Comparison of ENCODE assay signal across 22 mouse cellular contexts in genomic region chr7:110241472-110242289, GRCm38 (mm10). TPM values are rescaled to one million over a fixed set of nuclear protein-coding genes. Genes with fewer than 3 reads are reported as not detected.
DNase-seq lines count a peak whose midpoint lies in the region; ATAC-seq lines count a peak whose summit lies in the region.
"Had no signal": no experiment of that assay in that cellular context is flagged by ENCODE, and none has a peak within 500 bp of the region (broad histone marks: within the 10 kb centered on the region; RNA-seq: fewer than 3 reads in every experiment).

No protein-coding gene starts in this region.

- H3K9me3 ChIP-seq in midbrain, embryonic 11.5 days (ENCODE audit: control insufficient read depth, low read length) = no peaks in the 10 kb centered on the region
- no peaks in the 10 kb centered on the region for H3K9me3 ChIP-seq in midbrain, embryonic 14.5 days (ENCODE audit: control insufficient read depth, low read length)
- no peaks in the 10 kb centered on the region for H3K9me3 ChIP-seq in intestine, embryonic 16.5 days (ENCODE audit: control insufficient read depth, low read length)
- H3K9me3 ChIP-seq: embryonic facial prominence, embryonic 13.5 days; forebrain, embryonic 15.5 days; limb, embryonic 12.5 days; liver, embryonic 12.5 days had no signal

- H3K9ac ChIP-seq in midbrain, embryonic 11.5 days (ENCODE audit: low read length) = no peak overlapping the region
- no peak overlapping the region for H3K9ac ChIP-seq in midbrain, embryonic 14.5 days (replicated peaks; ENCODE audit: low read length)
- H3K9ac ChIP-seq in intestine, embryonic 16.5 days (ENCODE audit: low read depth, low read length) = no peak overlapping the region
- H3K9ac ChIP-seq: embryonic facial prominence, embryonic 13.5 days; forebrain, embryonic 15.5 days; limb, embryonic 12.5 days; liver, embryonic 12.5 days; lung, embryonic 14.5 days had no signal

- no peak overlapping the region for H3K4me3 ChIP-seq in midbrain, embryonic 11.5 days (ENCODE audit: low read depth, low read length)
- no peak overlapping the region for H3K4me3 ChIP-seq in midbrain, embryonic 14.5 days (replicated peaks; ENCODE audit: low read depth, low read length)
- H3K4me3 ChIP-seq in intestine, embryonic 16.5 days (ENCODE audit: low read length) = no peak overlapping the region
- H3K4me3 ChIP-seq: embryonic facial prominence, embryonic 13.5 days; forebrain, embryonic 15.5 days; limb, embryonic 12.5 days; liver, embryonic 12.5 days had no signal

- H3K27me3 ChIP-seq in midbrain, embryonic 11.5 days (ENCODE audit: control insufficient read depth, insufficient read depth, low read length) = no peaks in the 10 kb centered on the region
- no peaks in the 10 kb centered on the region for H3K27me3 ChIP-seq in midbrain, embryonic 14.5 days (ENCODE audit: control insufficient read depth, insufficient read depth, low read length)
- H3K27me3 ChIP-seq in intestine, embryonic 16.5 days (replicated peaks; ENCODE audit: control insufficient read depth, insufficient read depth, low read length) = no peaks in the 10 kb centered on the region
- H3K27me3 ChIP-seq: embryonic facial prominence, embryonic 13.5 days; forebrain, embryonic 15.5 days; limb, embryonic 12.5 days; liver, embryonic 12.5 days had no signal

- WGBS in midbrain, embryonic 11.5 days = 86% methylated on average over 9 of the region's 9 CpGs
- 79% methylated on average over 9 of the region's 9 CpGs for WGBS in midbrain, embryonic 14.5 days
- 64% methylated on average over 9 of the region's 9 CpGs for WGBS in intestine, embryonic 16.5 days

- DNase-seq in midbrain, embryonic 11.5 days (ENCODE audit: low spot score, missing footprints) = peak; percentile 56
- no peak for DNase-seq in midbrain, embryonic 14.5 days
- DNase-seq in spleen, adult 18-20 months = peak; percentile 48 to 68
- no peak for DNase-seq in adrenal gland, adult 2 months
- no peak for DNase-seq in MN1 (ENCODE audit: low spot score)
- DNase-seq: cerebellum, adult 9-10 months; gastrocnemius, postnatal 36 days; heart, postnatal 14 days; kidney, adult 11 months; lung, embryonic 14.5 days; right cerebral cortex, postnatal 25 days; thymus, postnatal 4 days had no signal

- no peak overlapping the region for H3K4me2 ChIP-seq in midbrain, embryonic 11.5 days
- H3K4me2 ChIP-seq in midbrain, embryonic 14.5 days (ENCODE audit: low read length) = no peak overlapping the region
- no peak overlapping the region for H3K4me2 ChIP-seq in intestine, embryonic 16.5 days (ENCODE audit: low read depth, low read length)
- H3K4me2 ChIP-seq: embryonic facial prominence, embryonic 13.5 days; forebrain, embryonic 15.5 days; heart, embryonic 11.5 days; limb, embryonic 12.5 days; liver, embryonic 12.5 days; lung, embryonic 14.5 days had no signal

- ATAC-seq in midbrain, embryonic 11.5 days (ENCODE audit: low FRiP score) = no peak
- no peak for ATAC-seq in midbrain, embryonic 14.5 days (ENCODE audit: low FRiP score, low TSS enrichment)
- peak; percentile 66 for ATAC-seq in granulocyte monocyte progenitor cell, adult 5-6 weeks (replicated peaks; ENCODE audit: poor library complexity, severe bottlenecking)
- no peak for ATAC-seq in intestine, embryonic 16.5 days
- ATAC-seq: forebrain, embryonic 15.5 days; hindbrain, postnatal 0 days; liver, embryonic 12.5 days; midbrain, embryonic 16.5 days had no signal

- H3K4me1 ChIP-seq in midbrain, embryonic 11.5 days (ENCODE audit: control insufficient read depth, insufficient read depth, low read length) = no peaks in the 10 kb centered on the region; the same call in 1 of the 2 replicates
- H3K4me1 ChIP-seq in midbrain, embryonic 14.5 days (ENCODE audit: control insufficient read depth, insufficient read depth, low read length) = no peaks in the 10 kb centered on the region
- H3K4me1 ChIP-seq in intestine, embryonic 16.5 days (ENCODE audit: control insufficient read depth, insufficient read depth, low read length) = peaks cover 13% of the 10 kb centered on the region

- no peak overlapping the region for H3K27ac ChIP-seq in midbrain, embryonic 11.5 days (ENCODE audit: low read depth, low read length)
- H3K27ac ChIP-seq in midbrain, embryonic 14.5 days (replicated peaks; ENCODE audit: low read depth, low read length) = no peak overlapping the region
- no peak overlapping the region for H3K27ac ChIP-seq in intestine, embryonic 16.5 days (ENCODE audit: low read length)
- H3K27ac ChIP-seq: embryonic facial prominence, embryonic 13.5 days; forebrain, embryonic 15.5 days; hindbrain, postnatal 0 days; kidney, postnatal 0 days; limb, embryonic 12.5 days; liver, embryonic 12.5 days had no signal

- no peaks in the 10 kb centered on the region; the same call in 1 of the 2 replicates for H3K36me3 ChIP-seq in midbrain, embryonic 11.5 days (ENCODE audit: control insufficient read depth, insufficient read depth, low read length)
- no peaks in the 10 kb centered on the region for H3K36me3 ChIP-seq in midbrain, embryonic 14.5 days (ENCODE audit: control insufficient read depth, insufficient read depth, low read length)
- no peaks in the 10 kb centered on the region for H3K36me3 ChIP-seq in intestine, embryonic 16.5 days (ENCODE audit: control insufficient read depth, insufficient read depth, low read length)
- H3K36me3 ChIP-seq: forebrain, embryonic 15.5 days had no signal

RNA-seq across cellular contexts. Expression of gene Swap70, which starts 20.2 kb away (rescaled TPM):
- polyA plus RNA-seq in midbrain, embryonic 11.5 days (2014; fragmentation: Nextera tagmentation; extraction: Ambion mirVana) = 15.1 and 17.2 TPM in 2 replicates
- polyA plus RNA-seq in midbrain, embryonic 14.5 days (2014; fragmentation: Nextera tagmentation; extraction: Ambion mirVana) = 3.7 and 8.4 TPM in 2 replicates
- 41.5 and 48.4 TPM in 2 replicates for total RNA-seq in granulocyte monocyte progenitor cell, adult 5-6 weeks (2014; fragmentation: Nextera tagmentation)
- total RNA-seq in granulocyte monocyte progenitor cell, adult 5-6 weeks (2017) = 70.0 and 71.0 TPM in 2 replicates
- 28.4 and 28.5 TPM in 2 replicates for polyA plus RNA-seq in intestine, embryonic 16.5 days (2015; fragmentation: Nextera tagmentation; extraction: Ambion mirVana)
- 10 to 100 TPM; 12.6 to 23.2 TPM for total RNA-seq in adrenal gland, adult 2 months (2021)
- 10.7 and 13.0 TPM in 2 replicates for polyA plus RNA-seq in adrenal gland, adult 2 months (2012; rRNA removed)

Comparison
In these comparisons a context has a peak if more than half of its experiments do, and no peak if none do; other contexts are left out.
1. DNase-seq: peak in midbrain, embryonic 11.5 days (single experiment) and spleen, adult 18-20 months (2 of 2); none in midbrain, embryonic 14.5 days (single experiment), adrenal gland, adult 2 months (single experiment) and MN1 (single experiment).